Mouse (Mus musculus): ENCODE data around the gene Gm28043. TPM values are rescaled to one million over a fixed set of nuclear protein-coding genes. Genes with fewer than 3 reads are reported as not detected.
"Not testable (repeated sequence)": the region's sequence is repeated elsewhere in the genome, so short reads cannot be mapped to it uniquely, and the experiment has no call there.

Gm28043 gene
- polyA plus RNA-seq, 1 experiment from 2014 or later: 2.8 TPM

- H3K4me1 ChIP-seq: peaks cover 77% of the 10 kb centered on the region
- H3K27me3 ChIP-seq (ENCODE audit: low read depth, poor library complexity, severe bottlenecking): no peaks in the 10 kb centered on the region
- no peaks in the 10 kb centered on the region for H3K9me3 ChIP-seq (replicated peaks)
- peaks cover 16% of the 10 kb centered on the region for H3K36me3 ChIP-seq
- no peak for DNase-seq (ENCODE audit: low spot score)
- peak overlapping the region; percentile 37 for H3K27ac ChIP-seq
- WGBS: 58% methylated on average over 8 of the region's 8 CpGs
- H3K4me3 ChIP-seq: no peak overlapping the region
These were observed 97.2 kb downstream of the Gm28043 start for GRCm38 (mm10) chr17:29711745-29712431.

GRCm38 (mm10) chr17:29712565-29712964 lies 97.9 kb downstream of the Gm28043 start:
- H3K27ac ChIP-seq: peak overlapping the region; percentile 37; the same call in 1 of the 2 replicates
- 58% methylated on average over 7 of the region's 7 CpGs for WGBS
- H3K4me1 ChIP-seq: peaks cover 75% of the 10 kb centered on the region

GRCm38 (mm10) chr17:29713734-29714133 lies 99.1 kb downstream of the Gm28043 start:
- not testable (repeated sequence) for H3K4me3 ChIP-seq; H3K27me3 ChIP-seq (ENCODE audit: low read depth, poor library complexity, severe bottlenecking); DNase-seq (ENCODE audit: low spot score); H3K27ac ChIP-seq; H3K9me3 ChIP-seq (replicated peaks)
- WGBS: 90% methylated on average over 4 of the region's 4 CpGs
- peaks cover 16% of the 10 kb centered on the region for H3K36me3 ChIP-seq
- H3K4me1 ChIP-seq: peaks cover 63% of the 10 kb centered on the region

More at GRCm38 (mm10) chr17:29712565-29712964, 97.9 kb downstream of the Gm28043 start:
- Histone ChIP-seq H3K27me3 (ENCODE audit: low read depth, poor library complexity, severe bottlenecking) (no peaks in the 10 kb centered on the region), H3K9me3 (replicated peaks) (no peaks in the 10 kb centered on the region), H3K36me3 (peaks cover 16% of the 10 kb centered on the region), H3K4me3 (no peak overlapping the region)
- no peak for DNase-seq (ENCODE audit: low spot score)

- Histone ChIP-seq H3K27me3 (ENCODE audit: low read depth, poor library complexity, severe bottlenecking) (no peaks in the 10 kb centered on the region), H3K36me3 (peaks cover 16% of the 10 kb centered on the region), H3K9me3 (replicated peaks) (no peaks in the 10 kb centered on the region), H3K4me1 (peaks cover 35% of the 10 kb centered on the region), H3K4me3 (peak within 1 kb of the TSS; percentile 66), H3K27ac (peak within 1 kb of the TSS; percentile 89)
- DNase-seq (ENCODE audit: low spot score): peak; percentile 98
- 6% methylated on average over 41 of the region's 41 CpGs for WGBS
These were observed 102.2 kb downstream of the Gm28043 start, which contains the start of gene Ccdc167 for GRCm38 (mm10) chr17:29716732-29717445. Ccdc167 (minus strand) TSS chr17:29717044.

GRCm38 (mm10) chr17:29718660-29719059 lies 104.0 kb downstream of the Gm28043 start:
- H3K4me3 ChIP-seq: no peak overlapping the region
- WGBS: 90% methylated on average over 8 of the region's 8 CpGs
- peaks cover 20% of the 10 kb centered on the region for H3K4me1 ChIP-seq
- H3K27ac ChIP-seq: no peak overlapping the region
- DNase-seq (ENCODE audit: low spot score): no peak
- no peaks in the 10 kb centered on the region for H3K27me3 ChIP-seq (ENCODE audit: low read depth, poor library complexity, severe bottlenecking)
- H3K9me3 ChIP-seq (replicated peaks): no peaks in the 10 kb centered on the region
- H3K36me3 ChIP-seq: peaks cover 16% of the 10 kb centered on the region

- no peak for DNase-seq (ENCODE audit: low spot score)
- no peak overlapping the region for H3K27ac ChIP-seq
- no peak overlapping the region for H3K4me3 ChIP-seq
- peaks cover 7% of the 10 kb centered on the region for H3K36me3 ChIP-seq
- 82% methylated on average over 13 of the region's 13 CpGs for WGBS
- H3K9me3 ChIP-seq (replicated peaks): no peaks in the 10 kb centered on the region
- H3K4me1 ChIP-seq: peaks cover 20% of the 10 kb centered on the region
- H3K27me3 ChIP-seq (ENCODE audit: low read depth, poor library complexity, severe bottlenecking): no peaks in the 10 kb centered on the region
These were observed 105.2 kb downstream of the Gm28043 start for GRCm38 (mm10) chr17:29719628-29720575.

- H3K27me3 ChIP-seq (ENCODE audit: low read depth, poor library complexity, severe bottlenecking): no peaks in the 10 kb centered on the region
- no peak for DNase-seq (ENCODE audit: low spot score)
- H3K4me3 ChIP-seq: no peak overlapping the region
- H3K4me1 ChIP-seq: peaks cover 18% of the 10 kb centered on the region
- H3K27ac ChIP-seq: no peak overlapping the region
- H3K9me3 ChIP-seq (replicated peaks): no peaks in the 10 kb centered on the region
- 79% methylated on average over 11 of the region's 11 CpGs for WGBS
- H3K36me3 ChIP-seq: no peaks in the 10 kb centered on the region
These were observed 106.2 kb downstream of the Gm28043 start for GRCm38 (mm10) chr17:29720755-29721365.

- Histone ChIP-seq H3K27me3 (ENCODE audit: low read depth, poor library complexity, severe bottlenecking) (no peaks in the 10 kb centered on the region), H3K36me3 (no peaks in the 10 kb centered on the region), H3K27ac (no peak overlapping the region), H3K9me3 (replicated peaks) (no peaks in the 10 kb centered on the region), H3K4me1 (peaks cover 3% of the 10 kb centered on the region; the same call in 1 of the 2 replicates), H3K4me3 (no peak overlapping the region)
- 84% methylated on average over 6 of the region's 6 CpGs for WGBS
- no peak for DNase-seq (ENCODE audit: low spot score)
These were observed 109.9 kb downstream of the Gm28043 start for GRCm38 (mm10) chr17:29724610-29725009.

GRCm38 (mm10) chr17:29725027-29725620 lies 110.4 kb downstream of the Gm28043 start:
- 82% methylated on average over 6 of the region's 6 CpGs for WGBS
- H3K4me3 ChIP-seq: no peak overlapping the region
- H3K4me1 ChIP-seq: peaks cover 3% of the 10 kb centered on the region; the same call in 1 of the 2 replicates
- DNase-seq (ENCODE audit: low spot score): no peak
- no peak overlapping the region for H3K27ac ChIP-seq
- no peaks in the 10 kb centered on the region for H3K9me3 ChIP-seq (replicated peaks)
- H3K27me3 ChIP-seq (ENCODE audit: low read depth, poor library complexity, severe bottlenecking): no peaks in the 10 kb centered on the region
- no peaks in the 10 kb centered on the region for H3K36me3 ChIP-seq

GRCm38 (mm10) chr17:29728082-29728481 lies 113.4 kb downstream of the Gm28043 start:
- WGBS: 55% methylated on average over 8 of the region's 8 CpGs

GRCm38 (mm10) chr17:29730510-29731265 lies 116.0 kb downstream of the Gm28043 start:
- no peak for DNase-seq (ENCODE audit: low spot score)
- Histone ChIP-seq H3K27ac (peak overlapping the region; percentile 46; the same call in 1 of the 2 replicates), H3K4me1 (peaks cover 20% of the 10 kb centered on the region), H3K4me3 (no peak overlapping the region), H3K27me3 (ENCODE audit: low read depth, poor library complexity, severe bottlenecking) (no peaks in the 10 kb centered on the region), H3K9me3 (replicated peaks) (no peaks in the 10 kb centered on the region), H3K36me3 (no peaks in the 10 kb centered on the region)
- 72% methylated on average over 13 of the region's 13 CpGs for WGBS

More at GRCm38 (mm10) chr17:29728082-29728481, 113.4 kb downstream of the Gm28043 start:
- Histone ChIP-seq H3K27ac (no peak overlapping the region), H3K27me3 (ENCODE audit: low read depth, poor library complexity, severe bottlenecking) (no peaks in the 10 kb centered on the region), H3K4me1 (peaks cover 16% of the 10 kb centered on the region), H3K36me3 (no peaks in the 10 kb centered on the region), H3K9me3 (replicated peaks) (no peaks in the 10 kb centered on the region), H3K4me3 (no peak overlapping the region)
- DNase-seq (ENCODE audit: low spot score): no peak

Measured in limb, embryonic 10.5 days (tissue).